Mouse (Mus musculus): ENCODE data around the gene Tradd. TPM values are rescaled to one million over a fixed set of nuclear protein-coding genes. Genes with fewer than 3 reads are reported as not detected.
A peak's percentile ranks its signal among the peaks of the same experiment; 100 is the strongest.

Tradd gene
- polyA plus RNA-seq, 1 experiment from 2014 or later = 20.7 TPM

DNA sequence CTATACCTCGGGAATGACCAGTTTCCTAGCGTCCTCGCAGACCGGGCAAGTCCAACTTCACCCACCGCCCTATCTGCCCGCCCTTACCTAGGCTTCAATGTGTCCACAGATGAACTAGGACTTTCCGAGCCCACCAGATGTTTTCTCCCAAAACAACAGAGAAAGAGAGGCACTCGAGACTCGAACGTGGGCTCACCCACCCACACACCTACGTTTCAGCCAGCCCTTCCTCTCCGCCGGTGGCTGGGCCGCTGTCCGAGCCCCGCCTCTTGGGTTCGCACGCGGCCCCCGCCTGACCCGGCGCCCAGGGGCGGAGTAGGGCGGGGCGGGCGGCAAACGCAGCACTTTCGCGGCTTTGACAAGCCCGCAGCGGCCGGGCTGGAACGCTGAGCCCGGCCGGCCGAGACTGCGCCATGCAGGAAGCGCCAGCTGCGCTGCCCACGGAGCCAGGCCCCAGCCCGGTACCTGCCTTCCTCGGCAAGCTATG lies 5.1 kb upstream of the Tradd start, which contains the start of gene Hsf4:
Gene Hsf4, plus strand, starts transcription at position 341 of the 487 bp plus-strand sequence.
- Histone ChIP-seq H3K9ac (ENCODE audit: low read depth, low read length) (peak within 1 kb of the TSS; percentile 67), H3K9me3 (ENCODE audit: control insufficient read depth, low read length) (no peaks in the 10 kb centered on the region; the same call in 1 of the 2 replicates), H3K4me1 (ENCODE audit: control insufficient read depth, insufficient read depth, low read depth, low read length) (peaks cover 32% of the 10 kb centered on the region), H3K27ac (ENCODE audit: low read depth, low read length) (peak within 1 kb of the TSS; percentile 75), H3K36me3 (ENCODE audit: control insufficient read depth, insufficient read depth, low read length) (no peaks in the 10 kb centered on the region), H3K4me3 (ENCODE audit: low read length) (peak within 1 kb of the TSS; percentile 56), H3K4me2 (ENCODE audit: low read length) (peak within 1 kb of the TSS; percentile 92), H3K27me3 (replicated peaks; ENCODE audit: control insufficient read depth, insufficient read depth, low read length) (peaks cover 65% of the 10 kb centered on the region)
- ATAC-seq = no peak
- WGBS = under 1% methylated on average over 42 of the region's 42 CpGs

DNA sequence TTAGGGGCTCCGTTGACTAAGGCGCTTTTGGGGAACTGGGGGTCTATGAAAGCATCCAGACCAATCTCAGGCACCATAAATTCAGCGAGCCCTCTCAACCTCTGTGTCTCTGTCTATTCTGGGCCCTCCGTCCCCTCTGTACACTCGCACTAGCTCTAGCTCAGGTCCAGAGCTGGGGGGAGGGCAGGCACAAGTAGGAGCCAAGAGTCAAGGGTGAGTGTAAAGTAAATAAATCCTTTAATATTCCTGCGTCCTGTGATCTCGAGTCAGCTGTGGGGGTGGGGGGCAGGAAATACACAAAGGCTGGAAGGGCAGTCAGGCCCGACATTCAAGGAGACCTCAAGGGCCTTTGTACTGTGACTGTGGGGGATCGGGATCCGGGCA lies 4.7 kb upstream of the Tradd start:
- Histone ChIP-seq H3K9me3 (ENCODE audit: control insufficient read depth, low read length) (no peaks in the 10 kb centered on the region; the same call in 1 of the 2 replicates), H3K4me3 (ENCODE audit: low read length) (peak overlapping the region; percentile 56), H3K4me2 (ENCODE audit: low read length) (peak overlapping the region; percentile 92), H3K4me1 (ENCODE audit: control insufficient read depth, insufficient read depth, low read depth, low read length) (peaks cover 33% of the 10 kb centered on the region), H3K27ac (ENCODE audit: low read depth, low read length) (peak overlapping the region; percentile 75), H3K27me3 (replicated peaks; ENCODE audit: control insufficient read depth, insufficient read depth, low read length) (peaks cover 63% of the 10 kb centered on the region), H3K36me3 (ENCODE audit: control insufficient read depth, insufficient read depth, low read length) (no peaks in the 10 kb centered on the region), H3K9ac (ENCODE audit: low read depth, low read length) (peak overlapping the region; percentile 67)
- ATAC-seq = peak; percentile 53
- WGBS = 0% methylated on average over 10 of the region's 10 CpGs

DNA sequence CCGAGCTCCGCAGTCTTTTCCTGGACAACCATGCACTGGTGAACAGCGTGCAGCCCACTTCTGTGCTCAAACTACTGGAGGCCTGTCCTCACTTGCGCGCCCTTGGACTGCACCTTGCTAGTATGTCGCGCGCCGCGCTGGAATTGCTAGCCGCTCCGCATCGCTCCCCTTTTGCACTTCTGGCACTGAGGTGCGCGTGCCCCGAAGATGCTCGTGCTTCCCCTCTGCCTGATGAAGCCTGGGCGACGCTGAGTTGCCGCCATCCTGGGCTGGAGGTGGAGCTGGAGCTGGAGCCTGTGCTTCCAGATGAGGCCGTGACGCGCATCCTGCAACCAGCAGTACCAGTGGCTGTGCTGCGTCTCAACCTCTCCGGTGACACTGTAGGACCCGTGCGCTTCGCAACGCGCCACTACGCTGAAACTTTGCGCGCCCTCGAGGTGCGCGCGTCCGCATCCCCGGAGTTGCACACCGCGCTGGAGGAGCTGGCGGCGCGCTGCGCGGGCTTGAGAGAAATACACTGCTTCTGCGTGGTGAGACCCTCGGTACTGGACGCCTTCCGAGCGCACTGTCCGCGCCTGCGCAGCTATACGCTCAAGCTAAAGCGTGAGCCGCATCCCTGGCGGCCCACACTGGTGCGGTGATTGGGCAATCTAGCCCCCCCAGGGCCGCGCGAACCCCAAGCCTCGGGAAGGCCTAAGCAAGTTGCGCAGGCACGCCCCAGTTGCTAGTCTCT lies 4.1 kb upstream of the Tradd start:
- peak overlapping the region; percentile 75 for H3K27ac ChIP-seq (ENCODE audit: low read depth, low read length)

DNA sequence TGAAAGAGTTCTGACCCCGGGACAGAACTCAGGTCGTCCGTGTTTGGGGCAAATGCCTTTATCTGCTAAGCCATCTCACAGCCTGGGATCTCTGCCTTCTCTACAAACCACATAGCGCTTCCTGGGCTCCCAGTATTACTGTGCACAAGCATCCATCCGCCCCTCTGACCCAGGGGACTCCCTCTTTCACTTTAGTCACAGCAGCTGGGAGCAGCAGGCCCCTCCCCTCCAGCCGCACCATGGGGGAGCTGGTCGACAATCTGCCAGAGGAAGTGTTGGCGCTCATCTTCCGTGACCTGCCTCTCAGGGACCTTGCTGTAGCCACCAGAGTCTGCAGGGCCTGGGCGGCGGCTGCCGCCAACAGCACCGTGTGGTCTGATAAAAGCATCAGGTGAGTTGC lies 2.4 kb upstream of the Tradd start:
- H3K4me1 ChIP-seq (ENCODE audit: control insufficient read depth, insufficient read depth, low read depth, low read length) = peaks cover 33% of the 10 kb centered on the region
- H3K36me3 ChIP-seq (ENCODE audit: control insufficient read depth, insufficient read depth, low read length) = no peaks in the 10 kb centered on the region
- no peak overlapping the region for H3K4me2 ChIP-seq (ENCODE audit: low read length)
- H3K9me3 ChIP-seq (ENCODE audit: control insufficient read depth, low read length) = no peaks in the 10 kb centered on the region; the same call in 1 of the 2 replicates
- no peak overlapping the region for H3K9ac ChIP-seq (ENCODE audit: low read depth, low read length)
- peaks cover 43% of the 10 kb centered on the region for H3K27me3 ChIP-seq (replicated peaks; ENCODE audit: control insufficient read depth, insufficient read depth, low read length)
- 11% methylated on average over 13 of the region's 13 CpGs for WGBS
- H3K27ac ChIP-seq (ENCODE audit: low read depth, low read length) = no peak overlapping the region
- no peak overlapping the region for H3K4me3 ChIP-seq (ENCODE audit: low read length)
- no peak for ATAC-seq

More for the DNA sequence above, 4.1 kb upstream of the Tradd start:
- H3K9me3 ChIP-seq (ENCODE audit: control insufficient read depth, low read length) = no peaks in the 10 kb centered on the region; the same call in 1 of the 2 replicates
- 1% methylated on average over 65 of the region's 65 CpGs for WGBS
- peak overlapping the region; percentile 92 for H3K4me2 ChIP-seq (ENCODE audit: low read length)
- H3K9ac ChIP-seq (ENCODE audit: low read depth, low read length) = peak overlapping the region; percentile 67
- H3K36me3 ChIP-seq (ENCODE audit: control insufficient read depth, insufficient read depth, low read length) = no peaks in the 10 kb centered on the region
- H3K4me3 ChIP-seq (ENCODE audit: low read length) = peak overlapping the region; percentile 56
- peak; percentile 90 for ATAC-seq
- H3K27me3 ChIP-seq (replicated peaks; ENCODE audit: control insufficient read depth, insufficient read depth, low read length) = peaks cover 58% of the 10 kb centered on the region
- H3K4me1 ChIP-seq (ENCODE audit: control insufficient read depth, insufficient read depth, low read depth, low read length) = peaks cover 33% of the 10 kb centered on the region

DNA sequence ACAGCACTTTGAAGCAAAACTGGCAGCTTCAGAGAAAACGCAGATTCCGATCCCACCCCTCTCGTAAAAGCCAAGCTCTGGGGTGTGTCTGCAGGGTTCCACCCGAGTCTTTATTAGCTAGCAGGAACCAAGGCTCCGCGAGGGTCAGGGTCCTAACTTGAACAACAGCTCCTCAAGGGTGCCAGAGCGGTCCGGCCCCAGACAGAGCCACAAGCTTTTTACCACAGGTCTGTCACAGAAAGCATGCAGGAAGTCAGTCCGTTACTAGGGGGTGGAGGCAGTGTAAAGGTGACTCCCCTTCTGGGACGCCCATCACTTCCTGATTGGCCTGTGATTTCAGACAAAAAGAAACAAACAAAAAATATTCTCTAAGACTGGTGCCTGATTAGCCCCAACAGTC lies 719 bp upstream of the Tradd start:
- no peak for ATAC-seq
- Histone ChIP-seq H3K4me1 (ENCODE audit: control insufficient read depth, insufficient read depth, low read depth, low read length) (peaks cover 27% of the 10 kb centered on the region), H3K27ac (ENCODE audit: low read depth, low read length) (no peak overlapping the region), H3K4me3 (ENCODE audit: low read length) (peak overlapping the region; percentile 68), H3K36me3 (ENCODE audit: control insufficient read depth, insufficient read depth, low read length) (no peaks in the 10 kb centered on the region), H3K27me3 (replicated peaks; ENCODE audit: control insufficient read depth, insufficient read depth, low read length) (peaks cover 42% of the 10 kb centered on the region), H3K9ac (ENCODE audit: low read depth, low read length) (no peak overlapping the region), H3K9me3 (ENCODE audit: control insufficient read depth, low read length) (no peaks in the 10 kb centered on the region; the same call in 1 of the 2 replicates), H3K4me2 (ENCODE audit: low read length) (peak overlapping the region; percentile 90)
- WGBS = 12% methylated on average over 10 of the region's 10 CpGs

DNA sequence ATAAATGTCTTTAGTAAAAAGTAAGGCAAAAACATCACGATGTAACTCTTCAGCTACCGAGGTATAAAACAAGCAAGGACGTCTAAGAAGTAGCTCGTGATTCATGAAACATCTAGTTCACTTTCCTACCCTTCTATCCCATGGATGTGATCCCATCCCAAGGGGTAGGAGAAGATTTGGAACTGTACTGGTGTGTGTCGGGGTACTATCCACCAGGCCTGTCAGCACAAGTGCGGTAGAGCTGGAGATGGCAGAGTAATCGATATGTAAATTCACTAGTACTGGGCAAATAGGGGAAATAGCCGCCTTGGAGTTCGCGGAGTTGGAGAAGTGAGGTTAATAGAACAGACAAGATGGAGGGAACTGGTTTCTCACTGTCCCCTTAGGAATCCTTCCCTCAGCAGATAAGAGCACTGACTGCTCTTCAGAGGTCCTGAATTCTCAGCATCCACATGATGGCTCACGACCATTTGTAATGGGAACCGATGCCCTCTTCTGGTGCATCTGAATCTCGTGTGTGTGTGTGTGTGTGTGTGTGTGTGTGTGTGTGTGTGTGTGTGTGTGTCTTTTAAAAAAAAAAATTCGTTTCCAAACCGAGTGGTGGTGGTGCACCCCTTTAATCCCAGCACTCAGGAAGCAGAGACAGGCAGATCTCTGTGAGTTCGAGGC lies 1.0 kb downstream of the Tradd start:
- ATAC-seq = no peak
- 39% methylated on average over 16 of the region's 16 CpGs for WGBS
- H3K4me1 ChIP-seq (ENCODE audit: control insufficient read depth, insufficient read depth, low read depth, low read length) = peaks cover 26% of the 10 kb centered on the region
- H3K4me3 ChIP-seq (ENCODE audit: low read length) = no peak overlapping the region
- no peak overlapping the region; the same call in 1 of the 2 replicates for H3K4me2 ChIP-seq (ENCODE audit: low read length)
- peaks cover 41% of the 10 kb centered on the region for H3K27me3 ChIP-seq (replicated peaks; ENCODE audit: control insufficient read depth, insufficient read depth, low read length)
- no peaks in the 10 kb centered on the region for H3K36me3 ChIP-seq (ENCODE audit: control insufficient read depth, insufficient read depth, low read length)
- H3K27ac ChIP-seq (ENCODE audit: low read depth, low read length) = no peak overlapping the region
- no peaks in the 10 kb centered on the region; the same call in 1 of the 2 replicates for H3K9me3 ChIP-seq (ENCODE audit: control insufficient read depth, low read length)
- H3K9ac ChIP-seq (ENCODE audit: low read depth, low read length) = no peak overlapping the region

DNA sequence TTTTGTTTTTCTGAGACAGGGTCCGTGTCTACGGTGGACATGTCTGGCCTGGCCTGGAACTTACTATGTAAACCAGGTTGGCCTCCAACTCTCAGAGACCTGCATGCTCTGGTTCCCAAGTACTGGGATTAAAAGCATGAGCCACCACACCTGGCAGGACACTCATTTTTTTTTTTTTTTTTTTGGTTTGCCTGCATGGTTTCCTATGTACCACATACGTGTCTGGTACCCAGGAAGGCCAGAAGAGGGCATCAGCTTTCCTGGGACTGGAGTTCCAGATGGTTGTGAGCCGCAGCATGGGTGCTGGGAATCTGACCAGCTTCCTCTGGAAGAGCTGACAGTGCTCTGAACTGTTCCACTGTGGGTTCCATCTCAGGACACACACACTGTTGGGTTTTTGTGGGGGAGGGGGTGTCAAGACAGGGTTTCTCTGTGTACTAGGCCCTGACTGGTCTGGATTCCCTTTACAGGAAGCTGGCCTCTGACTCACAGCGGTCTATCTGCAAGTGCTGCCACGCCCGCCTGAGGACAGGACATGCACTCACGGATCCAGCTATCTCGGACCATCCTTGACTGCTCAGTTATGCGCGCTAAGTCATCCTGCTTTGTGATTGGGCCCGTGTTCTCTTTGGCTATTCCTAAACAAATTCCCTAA lies 3.0 kb downstream of the Tradd start:
- H3K36me3 ChIP-seq (ENCODE audit: control insufficient read depth, insufficient read depth, low read length) = no peaks in the 10 kb centered on the region
- WGBS = 88% methylated on average over 12 of the region's 12 CpGs
- peaks cover 20% of the 10 kb centered on the region for H3K4me1 ChIP-seq (ENCODE audit: control insufficient read depth, insufficient read depth, low read depth, low read length)
- no peak for ATAC-seq
- no peak overlapping the region for H3K4me3 ChIP-seq (ENCODE audit: low read length)
- no peak overlapping the region for H3K27ac ChIP-seq (ENCODE audit: low read depth, low read length)
- H3K4me2 ChIP-seq (ENCODE audit: low read length) = no peak overlapping the region
- no peaks in the 10 kb centered on the region; the same call in 1 of the 2 replicates for H3K9me3 ChIP-seq (ENCODE audit: control insufficient read depth, low read length)
- H3K27me3 ChIP-seq (replicated peaks; ENCODE audit: control insufficient read depth, insufficient read depth, low read length) = peaks cover 42% of the 10 kb centered on the region
- H3K9ac ChIP-seq (ENCODE audit: low read depth, low read length) = no peak overlapping the region

DNA sequence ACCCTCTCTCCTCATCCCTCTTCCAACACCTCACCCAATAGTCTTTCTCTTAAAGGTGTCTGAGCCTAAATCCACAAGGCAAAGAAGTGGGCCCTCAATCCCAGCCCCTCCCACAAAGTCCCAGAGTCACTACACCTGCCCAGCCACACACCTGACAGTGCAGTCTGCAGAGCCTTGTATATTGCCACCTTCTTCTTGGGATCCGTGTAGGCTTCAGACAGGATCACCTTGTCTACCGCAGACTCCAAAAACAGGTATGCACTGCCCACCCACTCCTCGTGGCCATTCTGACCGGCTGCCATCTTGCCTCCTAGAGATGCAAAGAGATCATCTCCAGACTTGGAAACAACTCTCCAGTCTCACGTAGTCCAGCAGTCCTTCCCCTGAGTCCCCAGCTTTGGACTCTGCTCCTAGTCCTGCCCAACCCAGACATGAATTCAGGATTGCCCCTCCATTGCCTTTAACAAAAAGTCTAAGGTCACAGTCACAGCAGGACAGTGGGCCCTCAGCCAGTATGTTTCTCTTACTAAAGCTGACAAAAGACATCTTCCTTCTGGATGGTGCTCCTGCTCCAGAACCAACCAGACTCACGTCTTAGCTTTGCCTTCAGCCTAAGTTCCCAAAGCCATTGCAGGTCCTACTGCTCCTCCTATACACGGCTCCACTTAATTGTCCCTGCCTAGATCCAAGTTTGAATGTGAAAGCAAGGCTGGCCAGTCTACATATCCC lies 3.9 kb downstream of the Tradd start:
- 54% methylated on average over 7 of the region's 7 CpGs for WGBS
- peaks cover 20% of the 10 kb centered on the region for H3K4me1 ChIP-seq (ENCODE audit: control insufficient read depth, insufficient read depth, low read depth, low read length)
- no peaks in the 10 kb centered on the region for H3K9me3 ChIP-seq (ENCODE audit: control insufficient read depth, low read length)
- no peak overlapping the region for H3K4me3 ChIP-seq (ENCODE audit: low read length)
- H3K9ac ChIP-seq (ENCODE audit: low read depth, low read length) = no peak overlapping the region
- H3K27ac ChIP-seq (ENCODE audit: low read depth, low read length) = no peak overlapping the region
- peaks cover 36% of the 10 kb centered on the region for H3K27me3 ChIP-seq (replicated peaks; ENCODE audit: control insufficient read depth, insufficient read depth, low read length)
- no peak for ATAC-seq
- H3K4me2 ChIP-seq (ENCODE audit: low read length) = no peak overlapping the region
- no peaks in the 10 kb centered on the region for H3K36me3 ChIP-seq (ENCODE audit: control insufficient read depth, insufficient read depth, low read length)
